Mouse (Mus musculus): ENCODE results near the gene Cnnm3. TPM values are rescaled to one million over a fixed set of nuclear protein-coding genes. Genes with fewer than 3 reads are reported as not detected.

The Cnnm3 gene
- polyA plus RNA-seq, 1 experiment from 2014 or later, result 3.6 TPM

DNA sequence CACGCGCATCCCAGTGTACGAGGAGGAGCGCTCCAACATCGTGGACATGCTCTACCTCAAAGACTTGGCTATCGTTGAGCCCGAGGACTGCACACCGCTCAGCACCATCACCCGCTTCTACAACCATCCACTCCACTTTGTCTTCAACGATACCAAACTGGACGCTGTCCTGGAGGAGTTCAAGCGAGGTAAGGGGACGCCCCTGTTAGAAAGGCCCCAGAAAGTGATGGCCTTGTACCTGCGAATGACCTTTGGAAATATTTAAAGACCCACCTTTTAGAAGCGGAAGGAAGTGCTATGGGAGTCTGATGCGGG is 1.3 kb downstream of the Cnnm3 start:
- under 1% methylated on average over 16 of the region's 16 CpGs for WGBS
- H3K9me3 ChIP-seq (replicated peaks), result no peaks in the 10 kb centered on the region
- no peaks in the 10 kb centered on the region for H3K27me3 ChIP-seq (ENCODE audit: low read depth, poor library complexity, severe bottlenecking)
- peak overlapping the region; percentile 93 for H3K27ac ChIP-seq
- H3K36me3 ChIP-seq, result peaks cover 37% of the 10 kb centered on the region
- no peak for DNase-seq (ENCODE audit: low spot score)
- H3K4me3 ChIP-seq, result peak overlapping the region; percentile 84
- H3K4me1 ChIP-seq, result peaks cover 33% of the 10 kb centered on the region

GRCm38 (mm10) chr1:36513310-36513709 is 1.6 kb downstream of the Cnnm3 start:
- no peaks in the 10 kb centered on the region for H3K27me3 ChIP-seq (ENCODE audit: low read depth, poor library complexity, severe bottlenecking)
- 8% methylated on average over 1 of the region's 1 CpGs for WGBS
- H3K4me3 ChIP-seq, result peak overlapping the region; percentile 84
- peaks cover 33% of the 10 kb centered on the region for H3K4me1 ChIP-seq
- no peak overlapping the region for H3K27ac ChIP-seq
- no peak for DNase-seq (ENCODE audit: low spot score)
- no peaks in the 10 kb centered on the region for H3K9me3 ChIP-seq (replicated peaks)
- peaks cover 41% of the 10 kb centered on the region for H3K36me3 ChIP-seq

- H3K4me3 ChIP-seq, result peak overlapping the region; percentile 84
- H3K4me1 ChIP-seq, result peaks cover 33% of the 10 kb centered on the region
- H3K9me3 ChIP-seq (replicated peaks), result no peaks in the 10 kb centered on the region
- H3K36me3 ChIP-seq, result peaks cover 45% of the 10 kb centered on the region
- 40% methylated on average over 2 of the region's 2 CpGs for WGBS
- no peak overlapping the region for H3K27ac ChIP-seq
- DNase-seq (ENCODE audit: low spot score), result peak; percentile 47
- H3K27me3 ChIP-seq (ENCODE audit: low read depth, poor library complexity, severe bottlenecking), result no peaks in the 10 kb centered on the region
Observed at GRCm38 (mm10) chr1:36513718-36514117, 2.1 kb downstream of the Cnnm3 start.

DNA sequence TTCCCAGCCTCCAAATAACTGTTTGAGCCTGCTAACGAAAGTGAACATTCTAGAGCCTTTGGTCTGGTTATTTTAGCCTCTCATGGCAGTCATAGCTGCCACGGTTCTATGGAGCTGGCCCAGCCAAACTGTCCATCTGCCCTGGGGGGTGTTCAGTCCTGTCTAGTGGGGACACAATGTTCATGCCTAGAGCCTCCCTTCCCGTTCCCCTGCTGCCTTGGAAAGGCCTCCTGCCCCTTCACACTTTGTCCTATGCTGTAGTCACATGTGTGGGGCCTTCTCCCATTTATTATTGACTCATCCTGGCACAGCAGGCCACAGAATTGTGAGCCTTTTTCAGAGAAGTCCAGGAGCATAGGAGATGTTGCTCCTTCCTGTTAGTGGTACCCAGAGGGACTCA is 6.6 kb downstream of the Cnnm3 start:
- Histone ChIP-seq H3K9me3 (replicated peaks) (no peaks in the 10 kb centered on the region), H3K36me3 (peaks cover 89% of the 10 kb centered on the region), H3K27ac (no peak overlapping the region), H3K4me1 (peaks cover 21% of the 10 kb centered on the region), H3K4me3 (no peak overlapping the region), H3K27me3 (ENCODE audit: low read depth, poor library complexity, severe bottlenecking) (no peaks in the 10 kb centered on the region)
- no peak for DNase-seq (ENCODE audit: low spot score)
- WGBS, result 88% methylated on average over 3 of the region's 3 CpGs

- no peak for DNase-seq (ENCODE audit: low spot score)
Observed at GRCm38 (mm10) chr1:36519626-36520025, 8.0 kb downstream of the Cnnm3 start.

DNA sequence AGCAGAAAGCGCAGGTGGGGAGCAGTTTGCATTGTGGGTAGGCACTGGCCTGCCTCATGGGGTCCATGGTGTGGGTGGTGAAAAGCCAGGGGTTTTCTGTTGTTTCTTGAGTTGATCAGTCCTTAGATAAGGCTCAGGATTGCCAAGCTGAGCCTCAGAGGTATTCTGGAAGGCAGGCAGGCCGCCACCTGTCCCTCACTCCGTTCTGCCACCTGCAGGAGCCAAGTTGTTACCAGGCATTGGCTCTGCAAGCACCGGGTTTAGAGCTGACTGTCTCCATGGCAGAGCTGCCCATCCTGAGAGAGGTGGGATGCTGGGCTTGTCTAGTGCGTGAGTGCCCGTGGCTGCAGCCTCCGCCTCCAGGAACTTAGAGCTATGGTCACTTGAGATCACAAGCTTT is 10.5 kb downstream of the Cnnm3 start:
- Histone ChIP-seq H3K36me3 (peaks cover 98% of the 10 kb centered on the region), H3K27me3 (ENCODE audit: low read depth, poor library complexity, severe bottlenecking) (no peaks in the 10 kb centered on the region), H3K4me3 (no peak overlapping the region), H3K27ac (no peak overlapping the region), H3K4me1 (no peaks in the 10 kb centered on the region), H3K9me3 (replicated peaks) (no peaks in the 10 kb centered on the region)
- 94% methylated on average over 7 of the region's 7 CpGs for WGBS
- no peak for DNase-seq (ENCODE audit: low spot score)

More at GRCm38 (mm10) chr1:36519626-36520025, 8.0 kb downstream of the Cnnm3 start:
- 84% methylated on average over 11 of the region's 11 CpGs for WGBS
- Histone ChIP-seq H3K9me3 (replicated peaks) (no peaks in the 10 kb centered on the region), H3K4me3 (no peak overlapping the region), H3K4me1 (peaks cover 7% of the 10 kb centered on the region), H3K27ac (no peak overlapping the region), H3K36me3 (peaks cover 96% of the 10 kb centered on the region), H3K27me3 (ENCODE audit: low read depth, poor library complexity, severe bottlenecking) (no peaks in the 10 kb centered on the region)

DNA sequence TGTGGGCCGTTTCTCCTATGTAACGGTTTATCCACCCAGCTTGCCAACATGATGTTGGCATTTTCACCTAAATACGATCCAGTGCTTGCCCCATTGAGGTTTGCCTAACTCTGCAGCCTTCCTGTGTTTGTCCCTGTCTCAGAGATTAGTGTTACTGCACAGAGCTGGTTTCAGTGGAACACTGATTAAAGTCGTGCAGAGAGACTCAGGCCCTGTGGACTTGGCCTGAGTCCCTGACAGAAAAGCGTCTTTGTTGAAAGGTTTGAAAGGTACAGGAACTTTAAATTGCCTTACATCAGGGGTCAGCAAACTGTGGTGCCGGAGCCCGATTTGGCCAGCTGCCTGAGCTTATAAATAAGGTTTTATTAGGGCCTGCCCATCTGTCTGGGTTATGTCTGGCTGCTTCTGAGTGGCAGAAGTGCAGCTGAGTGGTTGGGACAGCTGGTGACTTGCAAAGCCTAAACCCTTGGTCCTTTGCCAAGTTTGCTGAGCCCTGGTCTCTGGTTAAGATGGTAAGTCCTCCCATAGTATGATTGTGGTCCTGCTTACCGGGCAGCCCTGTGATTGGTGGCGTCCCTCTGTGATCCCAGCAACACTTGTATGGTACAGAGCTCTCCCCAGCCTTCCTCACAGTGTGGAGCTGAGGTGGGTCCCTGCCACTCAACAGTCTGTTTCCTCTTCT is 11.8 kb downstream of the Cnnm3 start:
- DNase-seq (ENCODE audit: low spot score), result no peak
- no peaks in the 10 kb centered on the region for H3K27me3 ChIP-seq (ENCODE audit: low read depth, poor library complexity, severe bottlenecking)
- 88% methylated on average over 9 of the region's 9 CpGs for WGBS
- no peak overlapping the region for H3K4me3 ChIP-seq
- H3K4me1 ChIP-seq, result no peaks in the 10 kb centered on the region
- no peak overlapping the region for H3K27ac ChIP-seq
- peaks cover 92% of the 10 kb centered on the region for H3K36me3 ChIP-seq
- H3K9me3 ChIP-seq (replicated peaks), result no peaks in the 10 kb centered on the region

GRCm38 (mm10) chr1:36524058-36524457 is 12.4 kb downstream of the Cnnm3 start:
- no peak for DNase-seq (ENCODE audit: low spot score)
- no peak overlapping the region for H3K27ac ChIP-seq
- no peaks in the 10 kb centered on the region for H3K9me3 ChIP-seq (replicated peaks)
- no peak overlapping the region for H3K4me3 ChIP-seq
- 97% methylated on average over 5 of the region's 5 CpGs for WGBS
- H3K36me3 ChIP-seq, result peaks cover 89% of the 10 kb centered on the region
- no peaks in the 10 kb centered on the region for H3K27me3 ChIP-seq (ENCODE audit: low read depth, poor library complexity, severe bottlenecking)
- H3K4me1 ChIP-seq, result no peaks in the 10 kb centered on the region

DNA sequence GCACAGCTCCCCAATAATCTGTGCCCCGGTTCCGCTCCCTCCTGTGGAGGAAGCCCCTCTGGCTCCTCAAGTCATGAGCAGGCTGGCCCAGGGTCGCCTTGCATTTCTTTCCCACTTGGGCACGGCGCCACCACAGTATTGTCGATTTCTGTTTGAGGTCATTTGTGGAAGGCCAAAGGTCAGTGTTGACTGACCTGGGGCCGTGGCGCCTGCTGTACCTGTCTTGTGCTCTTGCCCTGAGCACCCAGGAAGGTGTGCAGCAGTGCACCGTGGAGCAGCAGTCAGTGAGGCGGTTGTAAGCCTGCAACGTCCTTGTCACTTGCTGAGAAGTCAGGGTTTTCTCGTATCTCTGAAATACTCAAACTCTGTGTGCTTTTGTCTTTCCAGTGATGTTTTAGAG is 14.1 kb downstream of the Cnnm3 start:
- no peaks in the 10 kb centered on the region for H3K4me1 ChIP-seq

DNA sequence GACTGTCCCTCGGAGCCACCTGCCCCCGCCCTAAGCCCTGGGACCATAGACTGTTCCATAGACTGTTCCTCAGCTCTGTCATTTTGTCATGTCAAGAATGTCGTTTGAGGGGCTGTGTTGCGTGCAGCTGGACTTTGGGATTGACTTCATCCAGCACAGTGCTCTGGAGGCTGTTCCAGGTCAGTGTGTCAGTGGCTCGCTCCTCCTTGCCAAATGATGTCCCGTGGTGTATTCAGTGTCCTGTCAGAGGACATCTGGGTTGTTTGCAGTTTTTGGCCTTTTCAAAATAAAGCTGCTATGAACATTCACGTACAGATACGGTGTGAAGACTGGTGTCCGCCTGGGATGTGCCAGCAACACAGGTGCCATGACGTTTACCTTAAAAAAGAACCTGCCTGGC is 15.2 kb downstream of the Cnnm3 start:
- 92% methylated on average over 10 of the region's 10 CpGs for WGBS

More for the DNA sequence above, 14.1 kb downstream of the Cnnm3 start:
- H3K4me3 ChIP-seq, result no peak overlapping the region
- no peak for DNase-seq (ENCODE audit: low spot score)
- no peaks in the 10 kb centered on the region for H3K9me3 ChIP-seq (replicated peaks)
- H3K27me3 ChIP-seq (ENCODE audit: low read depth, poor library complexity, severe bottlenecking), result no peaks in the 10 kb centered on the region
- peaks cover 78% of the 10 kb centered on the region for H3K36me3 ChIP-seq
- H3K27ac ChIP-seq, result no peak overlapping the region
- WGBS, result 91% methylated on average over 12 of the region's 12 CpGs

GRCm38 (mm10) chr1:36528351-36528750 is 16.7 kb downstream of the Cnnm3 start:
- H3K36me3 ChIP-seq, result peaks cover 63% of the 10 kb centered on the region

More for the DNA sequence above, 15.2 kb downstream of the Cnnm3 start:
- H3K4me1 ChIP-seq, result no peaks in the 10 kb centered on the region
- peaks cover 77% of the 10 kb centered on the region for H3K36me3 ChIP-seq
- no peak for DNase-seq (ENCODE audit: low spot score)
- H3K9me3 ChIP-seq (replicated peaks), result no peaks in the 10 kb centered on the region
- no peak overlapping the region for H3K4me3 ChIP-seq
- H3K27ac ChIP-seq, result no peak overlapping the region
- H3K27me3 ChIP-seq (ENCODE audit: low read depth, poor library complexity, severe bottlenecking), result no peaks in the 10 kb centered on the region

GRCm38 (mm10) chr1:36529274-36529673 is 17.6 kb downstream of the Cnnm3 start:
- WGBS, result 93% methylated on average over 4 of the region's 4 CpGs
- Histone ChIP-seq H3K9me3 (replicated peaks) (no peaks in the 10 kb centered on the region), H3K36me3 (peaks cover 54% of the 10 kb centered on the region), H3K27me3 (ENCODE audit: low read depth, poor library complexity, severe bottlenecking) (no peaks in the 10 kb centered on the region), H3K4me3 (no peak overlapping the region), H3K4me1 (no peaks in the 10 kb centered on the region), H3K27ac (no peak overlapping the region)
- DNase-seq (ENCODE audit: low spot score), result no peak

More at GRCm38 (mm10) chr1:36528351-36528750, 16.7 kb downstream of the Cnnm3 start:
- no peak overlapping the region for H3K27ac ChIP-seq
- DNase-seq (ENCODE audit: low spot score), result no peak
- no peaks in the 10 kb centered on the region for H3K9me3 ChIP-seq (replicated peaks)
- H3K4me3 ChIP-seq, result no peak overlapping the region
- 77% methylated on average over 1 of the region's 1 CpGs for WGBS
- H3K27me3 ChIP-seq (ENCODE audit: low read depth, poor library complexity, severe bottlenecking), result no peaks in the 10 kb centered on the region
- H3K4me1 ChIP-seq, result no peaks in the 10 kb centered on the region

- H3K27me3 ChIP-seq (ENCODE audit: low read depth, poor library complexity, severe bottlenecking), result no peaks in the 10 kb centered on the region
- no peak overlapping the region for H3K4me3 ChIP-seq
- DNase-seq (ENCODE audit: low spot score), result no peak
- peaks cover 48% of the 10 kb centered on the region for H3K36me3 ChIP-seq
- H3K9me3 ChIP-seq (replicated peaks), result no peaks in the 10 kb centered on the region
- H3K27ac ChIP-seq, result no peak overlapping the region
- no peaks in the 10 kb centered on the region for H3K4me1 ChIP-seq
- WGBS, result 93% methylated on average over 4 of the region's 4 CpGs
Observed at GRCm38 (mm10) chr1:36529875-36530274, 18.2 kb downstream of the Cnnm3 start.

- Histone ChIP-seq H3K27me3 (ENCODE audit: low read depth, poor library complexity, severe bottlenecking) (no peaks in the 10 kb centered on the region), H3K27ac (no peak overlapping the region), H3K4me3 (no peak overlapping the region), H3K9me3 (replicated peaks) (no peaks in the 10 kb centered on the region), H3K36me3 (peaks cover 42% of the 10 kb centered on the region), H3K4me1 (no peaks in the 10 kb centered on the region)
- WGBS, result 82% methylated on average over 8 of the region's 8 CpGs
- no peak for DNase-seq (ENCODE audit: low spot score)
Observed at GRCm38 (mm10) chr1:36530485-36530884, 18.8 kb downstream of the Cnnm3 start.
